ENCODE assay signal across 26 mouse cellular contexts in genomic region chr2:28742701-28743100, GRCm38 (mm10). TPM values are rescaled to one million over a fixed set of nuclear protein-coding genes. Genes with fewer than 3 reads are reported as not detected.
DNase-seq lines count a peak whose midpoint lies in the region; ATAC-seq and TF ChIP-seq lines count a peak whose summit lies in the region.
"Had no signal": no experiment of that assay in that cellular context is flagged by ENCODE, and none has a peak within 500 bp of the region (broad histone marks: within the 10 kb centered on the region; RNA-seq: fewer than 3 reads in every experiment).

No protein-coding gene starts in this region.

- 80% methylated on average over 8 of the region's 8 CpGs for WGBS in midbrain, embryonic 13.5 days
- 82% methylated on average over 8 of the region's 8 CpGs for WGBS in midbrain, embryonic 11.5 days
- 66% methylated on average over 8 of the region's 8 CpGs for WGBS in liver, postnatal 0 days (ENCODE audit: insufficient replicate concordance)

- no peak overlapping the region for H3K4me3 ChIP-seq in midbrain, embryonic 13.5 days (replicated peaks)
- H3K4me3 ChIP-seq in midbrain, embryonic 11.5 days (ENCODE audit: low read depth, low read length), result no peak overlapping the region
- no peak overlapping the region for H3K4me3 ChIP-seq in liver, postnatal 0 days (ENCODE audit: low read depth, low read length)
- H3K4me3 ChIP-seq: heart, embryonic 12.5 days; hindbrain, embryonic 10.5 days; limb, embryonic 13.5 days; liver, embryonic 12.5 days; neural tube, embryonic 15.5 days had no signal

- H3K4me2 ChIP-seq in midbrain, embryonic 13.5 days (replicated peaks), result no peak overlapping the region
- no peak overlapping the region for H3K4me2 ChIP-seq in midbrain, embryonic 11.5 days
- no peak overlapping the region for H3K4me2 ChIP-seq in liver, postnatal 0 days (ENCODE audit: low read depth, low read length)
- H3K4me2 ChIP-seq: heart, embryonic 12.5 days; limb, embryonic 13.5 days; liver, embryonic 12.5 days; neural tube, embryonic 15.5 days had no signal

- no peak overlapping the region for H3K9ac ChIP-seq in midbrain, embryonic 13.5 days (replicated peaks)
- no peak overlapping the region for H3K9ac ChIP-seq in midbrain, embryonic 11.5 days (ENCODE audit: low read length)
- H3K9ac ChIP-seq in liver, postnatal 0 days (replicated peaks), result no peak overlapping the region
- H3K9ac ChIP-seq: heart, embryonic 12.5 days; limb, embryonic 13.5 days; liver, embryonic 12.5 days; neural tube, embryonic 15.5 days had no signal

- no peaks in the 10 kb centered on the region for H3K27me3 ChIP-seq in midbrain, embryonic 13.5 days
- H3K27me3 ChIP-seq in midbrain, embryonic 11.5 days (ENCODE audit: control insufficient read depth, insufficient read depth, low read length), result no peaks in the 10 kb centered on the region
- no peaks in the 10 kb centered on the region for H3K27me3 ChIP-seq in liver, postnatal 0 days (ENCODE audit: insufficient read depth, low read length)

- H3K27ac ChIP-seq in midbrain, embryonic 13.5 days, result peak overlapping the region; percentile 49
- H3K27ac ChIP-seq in midbrain, embryonic 11.5 days (ENCODE audit: low read depth, low read length), result no peak overlapping the region
- H3K27ac ChIP-seq in liver, postnatal 0 days (ENCODE audit: low read depth), result no peak overlapping the region
- H3K27ac ChIP-seq: hindbrain, embryonic 10.5 days; limb, embryonic 13.5 days; liver, embryonic 12.5 days; neural tube, embryonic 15.5 days had no signal

- no peaks in the 10 kb centered on the region for H3K36me3 ChIP-seq in midbrain, embryonic 13.5 days
- no peaks in the 10 kb centered on the region for H3K36me3 ChIP-seq in midbrain, embryonic 11.5 days (ENCODE audit: control insufficient read depth, insufficient read depth, low read length)
- no peaks in the 10 kb centered on the region for H3K36me3 ChIP-seq in liver, postnatal 0 days (replicated peaks; ENCODE audit: insufficient read depth, low read length)
- H3K36me3 ChIP-seq: heart, embryonic 12.5 days; hindbrain, embryonic 10.5 days; limb, embryonic 13.5 days; liver, embryonic 12.5 days; neural tube, embryonic 15.5 days had no signal

- no peak for ATAC-seq in midbrain, embryonic 13.5 days
- no peak for ATAC-seq in midbrain, embryonic 11.5 days (ENCODE audit: low FRiP score)
- ATAC-seq in liver, postnatal 0 days, result no peak
- ATAC-seq: forebrain, embryonic 14.5 days; intestine, postnatal 0 days; liver, embryonic 12.5 days had no signal

- TF ChIP-seq EP300 in liver, postnatal 0 days (IDR thresholded peaks at IDR 0.05; ENCODE audit: low read depth), result no peak

- no peaks in the 10 kb centered on the region for H3K9me3 ChIP-seq in midbrain, embryonic 13.5 days
- H3K9me3 ChIP-seq in midbrain, embryonic 11.5 days (ENCODE audit: control insufficient read depth, low read length), result no peaks in the 10 kb centered on the region
- no peaks in the 10 kb centered on the region for H3K9me3 ChIP-seq in liver, postnatal 0 days (ENCODE audit: low read length)
- H3K9me3 ChIP-seq: heart, embryonic 12.5 days; hindbrain, embryonic 10.5 days; limb, embryonic 13.5 days; liver, embryonic 12.5 days; neural tube, embryonic 15.5 days had no signal

- no peak for DNase-seq in midbrain, embryonic 11.5 days (ENCODE audit: low spot score, missing footprints)
- DNase-seq in NIH3T3 (ENCODE audit: low read depth), result peak; percentile 34
- peak; percentile 47 for DNase-seq in adrenal gland, postnatal 14 days
- DNase-seq in liver, postnatal 0 days, result no peak
- no peak for DNase-seq in heart, adult 8-10 months (ENCODE audit: low spot score)
- DNase-seq in retina, embryonic 14.5 days (ENCODE audit: low spot score), result no peak
- DNase-seq: cerebellum, adult 8-10 months; cerebellum, postnatal 36 days; heart, adult 11 months; heart, postnatal 10 days; kidney, postnatal 4 days; layer of hippocampus, adult 9-11 months; lung, adult 2 months; lung, postnatal 14 days; thymus, adult 2 months had no signal

- no peak for TF ChIP-seq CTCF in liver, postnatal 0 days (IDR thresholded peaks at IDR 0.05; ENCODE audit: low read depth)

- 0 out of 2 replicates have a peak, but pooled peaks cover 12% of the 10 kb centered on the region for H3K4me1 ChIP-seq in midbrain, embryonic 13.5 days (replicated peaks)
- no peaks in the 10 kb centered on the region for H3K4me1 ChIP-seq in midbrain, embryonic 11.5 days (ENCODE audit: control insufficient read depth, insufficient read depth, low read length)
- no peaks in the 10 kb centered on the region for H3K4me1 ChIP-seq in liver, postnatal 0 days (ENCODE audit: insufficient read depth)
- H3K4me1 ChIP-seq: heart, embryonic 12.5 days; liver, embryonic 12.5 days had no signal

RNA-seq across cellular contexts. Expression of gene Ak8, which starts 42.7 kb away (rescaled TPM):
- polyA plus RNA-seq in midbrain, embryonic 13.5 days (2015; fragmentation: Nextera tagmentation; extraction: Ambion mirVana), result 2.2 and 2.6 TPM in 2 replicates
- 0.33 and 0.77 TPM in 2 replicates for polyA plus RNA-seq in midbrain, embryonic 11.5 days (2014; fragmentation: Nextera tagmentation; extraction: Ambion mirVana)
- not detected in 2 replicates for total RNA-seq in adrenal gland, postnatal 14 days (2021)
- 0.28 and 0.41 TPM in 2 replicates for polyA plus RNA-seq in liver, postnatal 0 days (2015; fragmentation: Nextera tagmentation; extraction: Ambion mirVana)
- total RNA-seq in heart, adult 8-10 months (2022), result under 1 TPM in 1 of 4 experiments, not detected in 3; 0.26 TPM
- total RNA-seq: gastrocnemius, adult 8-10 months; heart, postnatal 10 days had no signal
- polyA plus RNA-seq: intestine, postnatal 0 days had no signal

RNA-seq across cellular contexts. Expression of gene Spaca9, which starts 43.2 kb away (rescaled TPM):
- polyA plus RNA-seq in midbrain, embryonic 13.5 days (2015; fragmentation: Nextera tagmentation; extraction: Ambion mirVana), result 1.1 and 1.6 TPM in 2 replicates
- 2.4 and 3.0 TPM in 2 replicates for polyA plus RNA-seq in midbrain, embryonic 11.5 days (2014; fragmentation: Nextera tagmentation; extraction: Ambion mirVana)
- total RNA-seq in adrenal gland, postnatal 14 days (2021), result 0.93 TPM in 1 of 2 replicates, not detected in the other
- polyA plus RNA-seq in liver, postnatal 0 days (2015; fragmentation: Nextera tagmentation; extraction: Ambion mirVana), result 2.1 and 2.5 TPM in 2 replicates
- total RNA-seq in heart, adult 8-10 months (2022), result not detected
- total RNA-seq: gastrocnemius, adult 8-10 months; heart, postnatal 10 days; left cerebral cortex, postnatal 25 days had no signal
- polyA plus RNA-seq: small intestine, adult 2 months had no signal

Comparison
In these comparisons a context has a peak if more than half of its experiments do, and no peak if none do; other contexts are left out.
1. DNase-seq: peak in NIH3T3 (single experiment) and adrenal gland, postnatal 14 days (single experiment); none in midbrain, embryonic 11.5 days (single experiment), liver, postnatal 0 days (single experiment), heart, adult 8-10 months (single experiment) and retina, embryonic 14.5 days (single experiment).